Mouse (Mus musculus): ENCODE data around the gene Gng12.

Gene Gng12

DNA sequence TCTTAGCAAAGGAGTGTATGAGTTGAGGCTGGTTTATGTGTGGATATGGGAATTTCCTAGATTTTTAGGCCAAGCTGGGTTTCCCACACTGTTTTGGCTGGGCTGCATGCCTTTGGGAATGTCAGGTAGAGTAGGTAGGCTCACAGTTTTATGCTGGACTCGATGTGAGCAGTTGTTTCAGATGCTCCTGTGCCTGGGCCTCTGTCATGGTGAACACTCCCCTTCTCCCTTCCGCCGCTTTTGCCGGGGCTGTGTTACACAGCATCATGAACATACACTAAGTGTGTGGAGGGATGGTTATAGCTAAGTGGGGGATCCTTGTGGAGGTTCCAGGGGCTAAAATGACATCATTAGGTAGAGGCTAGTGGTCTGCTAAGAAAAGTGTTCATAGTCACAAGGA, 24.6 kb downstream of the Gng12 start:
- no peak for DNase-seq

GRCm38 (mm10) chr6:66921755-66922154, 25.6 kb downstream of the Gng12 start:
- no peak for DNase-seq

GRCm38 (mm10) chr6:66922501-66922900, 26.3 kb downstream of the Gng12 start:
- DNase-seq = no peak

- no peak for DNase-seq
These were observed 27.7 kb downstream of the Gng12 start for GRCm38 (mm10) chr6:66923851-66924250.

GRCm38 (mm10) chr6:66924315-66924965, 28.2 kb downstream of the Gng12 start:
- DNase-seq = no peak

DNA sequence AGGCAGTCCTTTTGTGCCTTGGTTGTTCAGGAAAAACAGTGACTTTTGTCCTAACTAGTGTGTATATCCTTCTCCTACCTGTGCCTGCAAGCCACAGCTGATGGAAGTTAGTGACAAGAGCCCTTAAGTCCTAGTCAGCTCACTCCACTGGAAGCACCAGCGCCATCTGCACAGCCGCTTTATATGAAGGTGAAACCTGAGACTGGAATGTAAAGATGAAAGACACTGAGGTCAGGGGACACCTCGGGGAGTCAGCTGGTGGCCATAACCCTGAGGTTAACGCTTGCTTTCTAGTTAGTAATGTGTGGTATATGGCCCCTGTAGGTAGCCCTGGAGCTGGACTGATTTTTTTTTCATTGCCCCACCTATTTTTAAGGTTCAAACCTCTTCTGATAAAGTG, 30.1 kb downstream of the Gng12 start:
- no peak for DNase-seq

- DNase-seq = no peak
These were observed 32.9 kb downstream of the Gng12 start for GRCm38 (mm10) chr6:66928972-66929645.

- peak; percentile 71 to 75 for DNase-seq
These were observed 33.5 kb downstream of the Gng12 start for GRCm38 (mm10) chr6:66929694-66930093.

DNA sequence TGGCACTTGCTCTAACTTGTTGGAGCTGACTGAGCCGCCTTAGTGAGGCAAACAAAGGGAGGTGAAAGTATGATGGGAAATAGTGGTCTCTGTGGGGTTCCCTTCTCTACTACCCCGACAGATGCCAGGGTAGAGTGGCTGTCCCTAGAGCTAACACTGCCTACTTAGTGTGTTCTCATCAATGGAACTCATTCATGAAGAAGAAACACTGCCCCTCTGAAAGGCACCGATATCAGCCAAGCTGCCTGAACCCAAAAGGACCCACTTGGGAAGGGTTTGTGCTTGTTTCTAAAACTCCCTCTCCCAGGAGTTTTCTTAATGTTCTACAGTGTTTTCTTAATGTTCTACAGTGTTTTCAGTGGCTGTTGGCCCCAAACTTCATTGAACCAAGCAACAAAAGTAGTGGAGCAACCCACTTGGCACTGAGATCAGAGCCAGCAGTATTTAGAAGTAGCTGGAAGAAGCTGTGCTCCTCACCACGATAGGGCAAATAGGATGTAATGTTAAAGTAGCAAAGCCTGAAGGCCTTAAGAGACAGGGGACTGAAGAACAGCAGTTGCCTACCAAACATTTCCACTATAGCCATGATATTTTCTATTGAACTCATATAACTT, 36.1 kb downstream of the Gng12 start:
- no peak for DNase-seq

DNA sequence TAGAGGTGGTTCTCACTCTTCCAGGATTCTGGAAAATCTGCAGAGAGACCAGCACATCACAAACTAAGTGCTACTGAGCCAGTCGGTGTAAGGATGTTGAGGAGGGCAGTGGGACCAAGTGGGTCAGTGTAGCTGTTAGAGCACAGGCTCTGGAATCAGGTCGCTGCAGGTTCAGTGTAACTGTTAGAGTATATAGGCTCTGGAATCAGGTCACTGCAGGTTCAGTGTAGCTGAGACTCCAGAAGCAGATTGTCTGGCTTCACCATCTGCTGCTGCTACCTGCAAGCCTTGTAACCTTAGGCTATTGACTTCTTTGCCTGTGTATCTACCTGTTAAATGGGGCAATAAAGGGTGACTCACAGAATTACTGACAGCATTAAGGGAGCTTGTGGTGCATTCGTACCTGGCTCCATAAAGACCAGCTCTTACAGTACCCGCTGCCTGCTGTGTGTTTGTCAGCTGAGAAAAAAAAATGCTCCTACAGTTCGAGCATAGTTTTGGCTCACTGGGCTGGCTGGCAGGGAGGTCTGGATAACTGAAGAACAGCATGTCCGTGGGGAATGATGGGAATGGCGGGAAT, 44.5 kb downstream of the Gng12 start:
- DNase-seq = no peak

DNA sequence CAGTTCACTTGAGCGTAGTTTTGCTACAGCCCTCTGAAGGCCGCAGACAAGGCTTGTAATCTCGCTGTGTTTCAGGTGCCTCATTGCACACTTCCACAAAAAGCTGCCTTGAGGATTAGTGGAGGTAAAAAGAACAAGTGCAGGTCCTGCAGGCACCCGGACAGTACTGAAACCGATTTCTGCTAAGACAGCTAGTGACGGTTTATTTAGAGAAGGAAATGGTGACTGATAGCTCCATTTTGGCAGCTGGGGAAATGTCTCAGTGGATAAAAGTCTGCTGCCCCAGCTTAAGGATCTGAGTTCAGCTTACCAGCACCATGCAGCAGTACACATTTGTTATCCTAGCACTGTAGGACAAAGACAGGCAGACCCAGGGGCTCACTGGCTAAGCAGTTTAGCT, 45.6 kb downstream of the Gng12 start:
- DNase-seq = peak; percentile 21 to 25

DNA sequence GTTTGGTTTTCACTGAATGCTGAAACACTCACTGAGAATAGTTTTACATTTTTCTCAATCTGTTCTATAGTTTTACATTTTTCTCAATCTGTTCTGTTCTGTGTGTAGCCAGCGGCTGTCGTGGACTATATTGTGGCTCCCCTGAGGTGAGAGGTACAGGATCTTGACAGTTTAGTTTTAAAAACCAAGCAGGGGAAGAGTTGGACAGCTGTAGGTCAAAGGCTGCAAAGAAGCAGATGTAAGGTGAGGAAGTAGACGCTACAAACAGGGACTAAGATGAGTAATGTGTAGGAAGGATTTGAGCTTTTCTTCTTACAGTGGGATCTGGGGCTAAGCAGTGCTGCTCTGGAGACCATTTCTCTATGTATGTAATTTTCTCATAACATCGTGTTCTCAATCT, 46.6 kb downstream of the Gng12 start:
- no peak for DNase-seq

DNA sequence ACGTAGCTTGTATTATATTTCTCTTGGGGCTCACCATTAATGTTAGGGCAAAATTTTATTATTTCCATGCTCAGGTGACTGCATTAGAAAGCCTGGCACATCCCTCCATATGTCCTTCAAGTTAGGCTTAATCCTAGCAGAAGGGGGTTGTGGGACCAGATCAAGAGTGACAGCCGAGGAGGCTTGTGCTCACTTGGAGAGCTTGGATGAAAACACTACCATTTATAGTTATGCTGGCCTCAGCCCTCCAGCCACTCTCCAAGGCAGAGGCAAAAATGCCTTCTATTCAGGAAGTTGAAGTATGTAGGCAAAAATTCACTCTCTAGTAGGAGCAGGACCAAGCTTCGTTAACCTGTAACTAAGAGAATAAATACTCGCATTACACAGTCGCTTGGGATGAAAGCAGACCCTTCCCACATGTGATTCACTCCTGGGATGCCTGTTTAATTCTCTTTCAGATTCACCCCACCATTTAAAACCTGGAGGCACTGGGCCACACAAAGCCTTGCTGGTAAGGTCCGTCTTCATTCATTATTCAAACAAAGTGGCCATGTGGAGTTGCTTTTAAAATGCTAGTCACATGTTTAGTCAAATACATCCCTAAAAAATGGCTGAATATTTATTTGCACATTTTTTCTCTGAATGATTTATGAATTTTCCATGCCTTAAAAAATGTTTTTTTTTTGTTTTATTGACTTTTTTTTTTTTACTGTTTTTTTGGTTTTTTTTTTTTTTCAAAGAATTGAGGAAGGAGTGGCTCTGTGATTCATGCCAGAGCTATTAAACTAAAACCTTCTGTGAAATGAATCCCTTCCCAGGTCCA, 47.4 kb downstream of the Gng12 start:
- no peak for DNase-seq

- peak; percentile 33 to 54 for DNase-seq
These were observed 48.2 kb downstream of the Gng12 start for GRCm38 (mm10) chr6:66944190-66945003.

DNA sequence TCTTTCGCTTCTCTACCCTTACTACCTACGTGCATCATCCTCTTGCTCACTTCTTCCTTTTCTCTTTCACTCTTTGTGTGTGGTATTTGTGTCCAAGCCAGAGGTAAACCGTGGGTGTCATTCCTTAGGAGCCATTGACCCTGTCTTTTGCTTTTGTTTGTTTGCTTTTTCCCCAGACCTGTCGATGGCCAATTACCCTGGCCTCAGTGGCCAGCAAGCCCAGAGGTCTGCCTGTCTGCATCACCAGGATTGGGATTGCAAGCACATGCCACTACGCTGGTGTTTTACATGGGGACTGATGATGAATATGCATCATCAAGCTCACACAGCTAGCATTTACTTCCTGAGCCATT, 48.8 kb downstream of the Gng12 start:
- peak in 1 of 2 experiments; percentile 57 for DNase-seq

GRCm38 (mm10) chr6:66948111-66948510, 51.9 kb downstream of the Gng12 start:
- DNase-seq = no peak

DNA sequence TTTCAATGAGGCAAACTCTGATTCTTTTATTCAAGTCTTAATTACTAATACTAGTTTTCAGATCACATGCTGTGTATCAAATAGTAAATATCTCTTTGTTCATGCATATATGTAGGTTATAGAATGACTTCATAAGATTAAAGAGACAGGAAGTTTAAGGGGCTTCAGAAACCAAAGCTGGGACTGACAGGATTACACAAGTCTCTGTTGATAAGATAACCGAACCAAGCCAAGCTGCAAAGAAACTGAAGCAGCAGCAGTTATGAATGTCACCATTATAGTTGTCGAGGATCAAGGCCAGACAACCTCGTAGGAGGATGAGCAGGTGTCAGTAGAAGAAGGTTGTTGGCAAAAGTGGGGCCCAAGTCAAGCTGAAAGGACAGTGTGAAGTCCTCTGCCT, 52.7 kb downstream of the Gng12 start:
- no peak for DNase-seq

DNA sequence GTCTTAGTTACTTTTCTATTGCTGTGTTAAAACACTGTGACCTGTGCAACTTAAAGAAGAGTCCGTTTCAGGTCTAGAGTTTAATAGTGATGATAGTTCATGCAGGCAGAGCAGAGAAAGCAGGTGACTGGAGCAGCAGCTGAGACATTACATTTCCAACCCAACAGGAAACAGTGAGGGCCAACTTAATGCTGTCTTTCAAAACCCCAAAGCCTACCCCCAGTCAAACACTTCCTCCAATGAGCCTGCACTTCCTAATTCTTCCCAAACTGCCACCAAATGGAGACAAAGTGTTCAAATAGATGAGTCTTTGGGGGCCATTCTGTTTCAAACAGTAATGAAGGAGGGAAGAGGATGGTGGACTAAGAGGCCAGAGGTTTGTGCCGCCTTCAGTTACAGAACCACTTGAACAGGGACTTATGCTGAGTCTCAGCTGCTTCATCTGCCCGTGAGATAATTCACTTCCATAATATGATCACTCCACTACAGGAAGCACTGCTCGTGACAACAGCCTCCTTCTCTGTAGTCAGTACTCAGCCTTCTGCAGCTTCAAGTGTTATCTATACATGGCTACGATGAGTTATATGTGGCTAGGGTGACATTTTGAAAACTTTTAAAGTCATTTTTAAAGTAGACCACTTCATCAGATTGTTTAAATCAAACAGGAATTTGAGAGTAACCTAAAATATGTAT, 55.7 kb downstream of the Gng12 start:
- no peak for DNase-seq

GRCm38 (mm10) chr6:66953951-66954519, 57.8 kb downstream of the Gng12 start:
- peak; percentile 34 to 46 for DNase-seq

- peak; percentile 56 to 62 for DNase-seq
These were observed 59.0 kb downstream of the Gng12 start for GRCm38 (mm10) chr6:66955089-66955657.

Measured in B cell, adult 2 months (primary cell).